Comparison of ENCODE assay signal across 22 mouse cellular contexts in the genomic region with DNA sequence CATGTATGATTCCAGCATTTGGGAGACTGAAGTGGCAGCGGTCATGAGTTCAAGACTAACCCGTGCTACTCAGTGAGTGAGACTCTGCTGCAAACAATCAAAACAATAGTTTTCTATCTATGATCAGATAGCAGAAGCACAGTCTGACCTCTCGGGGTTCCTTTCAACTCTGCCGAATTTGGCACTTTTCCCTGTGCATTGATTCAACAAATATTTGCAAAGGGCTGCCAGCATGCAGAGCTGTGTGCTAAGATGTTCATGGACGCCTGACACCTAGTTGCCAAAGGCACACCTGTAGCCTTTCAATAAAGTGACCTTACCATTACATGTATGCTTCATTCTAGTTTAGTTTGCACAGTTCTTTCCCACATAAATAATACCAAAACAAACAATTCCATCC.
A peak's percentile ranks its signal among the peaks of the same experiment; 100 is the strongest.
DNase-seq lines count a peak whose midpoint lies in the region; ATAC-seq and TF ChIP-seq lines count a peak whose summit lies in the region.
"Had no signal": no experiment of that assay in that cellular context is flagged by ENCODE, and none has a peak within 500 bp of the region (broad histone marks: within the 10 kb centered on the region; RNA-seq: fewer than 3 reads in every experiment).

No protein-coding gene starts in this region.

- H3K27me3 ChIP-seq in liver, embryonic 11.5 days (replicated peaks; ENCODE audit: control insufficient read depth, insufficient read depth, low read length), result no peaks in the 10 kb centered on the region
- no peaks in the 10 kb centered on the region for H3K27me3 ChIP-seq in liver, embryonic 13.5 days
- no peaks in the 10 kb centered on the region for H3K27me3 ChIP-seq in liver, embryonic 16.5 days (ENCODE audit: control insufficient read depth, insufficient read depth, low read depth, low read length)
- no peaks in the 10 kb centered on the region for H3K27me3 ChIP-seq in stomach, postnatal 0 days (ENCODE audit: control insufficient read depth, insufficient read depth, low read length)
- H3K27me3 ChIP-seq: forebrain, embryonic 13.5 days; hindbrain, embryonic 13.5 days had no signal

- no peak for ATAC-seq in liver, embryonic 11.5 days (replicated peaks; ENCODE audit: low FRiP score)
- peak; percentile 20; the same call in 1 of the 2 replicates for ATAC-seq in liver, embryonic 13.5 days (ENCODE audit: low read depth)
- peak; percentile 84 for ATAC-seq in liver, embryonic 16.5 days (ENCODE audit: low read depth)
- no peak for ATAC-seq in stomach, postnatal 0 days (ENCODE audit: low FRiP score, low TSS enrichment)
- ATAC-seq: activated CD4-positive, CD25-positive, alpha-beta regulatory T cell, adult 4 months; forebrain, embryonic 13.5 days; forebrain, embryonic 16.5 days had no signal

- H3K9me3 ChIP-seq in liver, embryonic 11.5 days (ENCODE audit: control insufficient read depth, low read length), result no peaks in the 10 kb centered on the region
- H3K9me3 ChIP-seq in liver, embryonic 13.5 days (replicated peaks), result no peaks in the 10 kb centered on the region
- H3K9me3 ChIP-seq in liver, embryonic 16.5 days (replicated peaks; ENCODE audit: control insufficient read depth, low read length), result no peaks in the 10 kb centered on the region
- H3K9me3 ChIP-seq in stomach, postnatal 0 days (ENCODE audit: control insufficient read depth, low read length), result no peaks in the 10 kb centered on the region
- H3K9me3 ChIP-seq: forebrain, embryonic 10.5 days; forebrain, embryonic 13.5 days; heart, embryonic 10.5 days; hindbrain, embryonic 10.5 days; hindbrain, embryonic 13.5 days had no signal

- TF ChIP-seq EP300 in stomach, postnatal 0 days (optimal IDR thresholded peaks at IDR 0.05), result no peak

- no peak for TF ChIP-seq CTCF in stomach, postnatal 0 days (IDR thresholded peaks at IDR 0.05; ENCODE audit: low read depth)
- no peak for TF ChIP-seq CTCF in lung, adult 2 months (IDR thresholded peaks at IDR 0.05; ENCODE audit: insufficient read depth, low read length)

- no peak overlapping the region for H3K27ac ChIP-seq in liver, embryonic 11.5 days (ENCODE audit: low read depth, low read length)
- no peak overlapping the region for H3K27ac ChIP-seq in liver, embryonic 13.5 days
- H3K27ac ChIP-seq in liver, embryonic 16.5 days (ENCODE audit: low read length), result no peak overlapping the region
- H3K27ac ChIP-seq in stomach, postnatal 0 days (replicated peaks), result no peak overlapping the region
- H3K27ac ChIP-seq: forebrain, embryonic 10.5 days; forebrain, embryonic 13.5 days; heart, adult 2 months; heart, embryonic 10.5 days; hindbrain, embryonic 10.5 days; hindbrain, embryonic 13.5 days had no signal

- no peaks in the 10 kb centered on the region for H3K4me1 ChIP-seq in liver, embryonic 11.5 days (replicated peaks; ENCODE audit: control insufficient read depth, insufficient read depth, low read length)
- H3K4me1 ChIP-seq in liver, embryonic 13.5 days (replicated peaks), result no peaks in the 10 kb centered on the region
- no peaks in the 10 kb centered on the region for H3K4me1 ChIP-seq in liver, embryonic 16.5 days (ENCODE audit: control insufficient read depth, low read depth, low read length)
- no peaks in the 10 kb centered on the region for H3K4me1 ChIP-seq in stomach, postnatal 0 days (replicated peaks; ENCODE audit: control insufficient read depth, insufficient read depth)
- no peaks in the 10 kb centered on the region for H3K4me1 ChIP-seq in lung, adult 2 months (ENCODE audit: control insufficient read depth, insufficient read depth, low read length)
- H3K4me1 ChIP-seq: forebrain, embryonic 10.5 days; forebrain, embryonic 13.5 days; hindbrain, embryonic 13.5 days had no signal

- 74% methylated on average over 5 of the region's 5 CpGs for WGBS in liver, embryonic 11.5 days
- 56% methylated on average over 5 of the region's 5 CpGs for WGBS in liver, embryonic 13.5 days (ENCODE audit: insufficient replicate concordance)
- WGBS in liver, embryonic 16.5 days (ENCODE audit: insufficient replicate concordance), result 53% methylated on average over 5 of the region's 5 CpGs
- WGBS in stomach, postnatal 0 days, result 48% methylated on average over 5 of the region's 5 CpGs
- WGBS in lung, adult 2 months, result 46% methylated on average over 5 of the region's 5 CpGs

- H3K4me2 ChIP-seq in liver, embryonic 11.5 days, result no peak overlapping the region
- H3K4me2 ChIP-seq in liver, embryonic 13.5 days, result no peak overlapping the region
- no peak overlapping the region for H3K4me2 ChIP-seq in liver, embryonic 16.5 days (ENCODE audit: low read depth, low read length)
- no peak overlapping the region for H3K4me2 ChIP-seq in stomach, postnatal 0 days (replicated peaks; ENCODE audit: low read depth)
- H3K4me2 ChIP-seq: forebrain, embryonic 13.5 days; hindbrain, embryonic 13.5 days had no signal

- H3K36me3 ChIP-seq in liver, embryonic 11.5 days (ENCODE audit: control insufficient read depth, insufficient read depth, low read length), result no peaks in the 10 kb centered on the region
- no peaks in the 10 kb centered on the region for H3K36me3 ChIP-seq in liver, embryonic 13.5 days
- no peaks in the 10 kb centered on the region for H3K36me3 ChIP-seq in liver, embryonic 16.5 days (ENCODE audit: control insufficient read depth, insufficient read depth)
- no peaks in the 10 kb centered on the region for H3K36me3 ChIP-seq in stomach, postnatal 0 days (ENCODE audit: control insufficient read depth, insufficient read depth, low read length)
- H3K36me3 ChIP-seq: forebrain, embryonic 10.5 days; heart, embryonic 10.5 days; hindbrain, embryonic 10.5 days; hindbrain, embryonic 13.5 days had no signal

- H3K9ac ChIP-seq in liver, embryonic 11.5 days (ENCODE audit: low read depth, low read length), result no peak overlapping the region
- no peak overlapping the region for H3K9ac ChIP-seq in liver, embryonic 13.5 days
- no peak overlapping the region for H3K9ac ChIP-seq in liver, embryonic 16.5 days (ENCODE audit: low read depth, low read length)
- H3K9ac ChIP-seq in stomach, postnatal 0 days (ENCODE audit: low read length), result no peak overlapping the region
- H3K9ac ChIP-seq: forebrain, embryonic 13.5 days; hindbrain, embryonic 13.5 days had no signal

- H3K4me3 ChIP-seq in liver, embryonic 11.5 days (ENCODE audit: low read depth, low read length), result no peak overlapping the region
- no peak overlapping the region for H3K4me3 ChIP-seq in liver, embryonic 13.5 days (replicated peaks)
- H3K4me3 ChIP-seq in liver, embryonic 16.5 days (ENCODE audit: low read depth, low read length), result no peak overlapping the region
- H3K4me3 ChIP-seq in stomach, postnatal 0 days (ENCODE audit: low read depth, low read length), result no peak overlapping the region
- no peak overlapping the region for H3K4me3 ChIP-seq in lung, adult 2 months (replicated peaks; ENCODE audit: extremely low read depth, low read depth, low read length)
- H3K4me3 ChIP-seq: forebrain, embryonic 10.5 days; forebrain, embryonic 13.5 days; heart, adult 2 months; heart, embryonic 10.5 days; hindbrain, embryonic 10.5 days; hindbrain, embryonic 13.5 days had no signal

- DNase-seq in liver, result peak; percentile 11
- no peak for DNase-seq in liver, embryonic 11.5 days (ENCODE audit: low spot score)
- DNase-seq in liver, embryonic 13.5 days, result no peak
- DNase-seq in stomach, postnatal 0 days (ENCODE audit: low spot score), result peak; percentile 40
- DNase-seq in layer of hippocampus, adult 11-12 months (ENCODE audit: low spot score), result no peak
- no peak for DNase-seq in lung, adult 2 months
- DNase-seq: adrenal gland, adult 8-10 months; adrenal gland, postnatal 25 days; cerebellum, adult 11-12 months; cerebellum, adult 8-10 months; gastrocnemius, postnatal 10 days; gastrocnemius, postnatal 36 days; heart, adult 2 months; heart, postnatal 36 days had no signal

- TF ChIP-seq POLR2A in lung, adult 2 months (IDR thresholded peaks at IDR 0.05; ENCODE audit: borderline replicate concordance, extremely low read depth, low read depth, low read length), result no peak

Comparison
In these comparisons a context has a peak if more than half of its experiments do, and no peak if none do; other contexts are left out.
1. DNase-seq: peak in liver (single experiment) and stomach, postnatal 0 days (single experiment); none in liver, embryonic 11.5 days (single experiment), liver, embryonic 13.5 days (single experiment), layer of hippocampus, adult 11-12 months (single experiment) and lung, adult 2 months (single experiment).
2. ATAC-seq: peak in liver, embryonic 13.5 days (single experiment) and liver, embryonic 16.5 days (single experiment); none in liver, embryonic 11.5 days (single experiment) and stomach, postnatal 0 days (single experiment).